Mouse (Mus musculus) frontal cortex, adult 2 months (tissue): Measurements from ENCODE around the gene Gpr180. TPM values are rescaled to one million over a fixed set of nuclear protein-coding genes. Genes with fewer than 3 reads are reported as not detected.
"Not testable (repeated sequence)": the region's sequence is repeated elsewhere in the genome, so short reads cannot be mapped to it uniquely, and the experiment has no call there.

ENCODE experiments used
- DNase-seq, 2 experiments: peaks; one replicate each; pipeline ENCODE4 v3.0.0; 2022; ENCODE audit warnings: low spot score in 1 of 2; ENCODE audit errors: extremely low spot score in 1 of 2
- polyA plus RNA-seq: library from polyadenylated mRNA; depleted of rRNA; stranded (reverse); fragments of >200 nt; gene quantifications from 2 replicates; pipeline ENCODE4 v1.2.3, GENCODE M21; 2012; rRNA removed

The Gpr180 gene
- polyA plus RNA-seq: 26.8 and 26.9 TPM in 2 replicates

DNA sequence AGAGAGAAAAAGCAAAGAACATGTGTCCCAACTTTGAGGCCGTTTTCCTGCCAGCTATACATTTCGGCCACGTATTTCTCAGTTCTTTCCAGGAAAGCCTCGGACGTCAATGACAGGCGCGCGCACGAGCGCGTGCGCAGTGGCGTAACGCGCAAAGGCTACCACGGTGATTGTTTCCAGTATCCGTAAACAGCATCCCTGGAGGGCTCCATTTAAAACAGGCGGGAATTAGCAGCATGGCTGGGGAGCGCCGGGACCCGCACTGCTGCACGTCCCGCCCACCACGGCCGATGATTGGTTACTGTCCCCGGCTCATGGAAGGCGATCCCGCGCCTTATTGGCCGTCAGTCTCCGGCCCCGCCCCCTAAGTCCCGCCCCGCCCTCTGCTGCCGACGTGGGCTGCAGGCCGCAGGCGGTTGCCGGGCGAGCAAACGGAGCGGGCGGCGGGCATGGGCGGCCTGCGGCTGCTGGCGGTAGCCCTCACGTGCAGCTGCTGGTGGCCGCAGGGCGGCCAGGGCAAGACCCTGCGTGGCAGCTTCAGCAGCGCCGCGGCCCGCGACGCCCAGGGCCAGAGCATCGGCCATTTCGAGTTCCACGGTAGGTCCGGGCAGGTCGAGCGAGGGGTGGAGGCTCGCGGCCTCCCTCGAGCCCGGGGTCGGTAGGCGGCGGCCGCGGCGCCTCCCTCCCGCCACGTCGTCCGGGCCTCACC lies at the start of gene Gpr180:
Gene Gpr180, plus strand, starts transcription at position 415 of the 709 bp plus-strand sequence.
- DNase-seq: peak; percentile 93 to 97

GRCm38 (mm10) chr14:118088437-118089207 lies 48.3 kb upstream of the Gpr180 start:
- DNase-seq: no peak

DNA sequence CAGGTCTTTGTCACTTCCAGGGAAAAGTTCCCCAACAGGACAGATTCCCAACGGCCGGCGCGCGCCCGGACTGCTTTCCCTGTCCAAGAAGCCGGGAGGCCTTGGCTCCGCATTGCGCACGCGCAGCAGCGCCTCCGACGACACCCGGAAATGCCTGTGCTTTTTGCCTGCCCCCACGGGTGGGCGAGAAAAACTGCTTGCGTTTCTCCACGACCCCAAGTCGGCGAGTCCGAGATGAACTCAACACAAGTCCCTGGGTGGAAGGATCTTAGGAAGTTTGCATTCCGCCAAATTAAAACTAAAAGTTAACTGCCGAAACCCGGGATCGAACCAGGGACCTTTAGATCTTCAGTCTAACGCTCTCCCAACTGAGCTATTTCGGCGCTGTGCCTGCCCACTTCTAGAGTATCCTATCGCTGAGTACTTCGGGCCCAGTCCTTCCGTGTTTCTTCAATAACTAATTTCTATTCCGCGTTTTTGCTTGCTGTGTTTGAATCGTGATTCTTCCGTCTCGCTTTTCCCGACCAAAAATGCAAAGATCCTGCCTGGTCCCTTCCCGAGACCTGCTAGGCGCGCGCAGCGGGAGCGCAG lies 47.6 kb upstream of the Gpr180 start:
- DNase-seq: peak; percentile 80 to 95

DNA sequence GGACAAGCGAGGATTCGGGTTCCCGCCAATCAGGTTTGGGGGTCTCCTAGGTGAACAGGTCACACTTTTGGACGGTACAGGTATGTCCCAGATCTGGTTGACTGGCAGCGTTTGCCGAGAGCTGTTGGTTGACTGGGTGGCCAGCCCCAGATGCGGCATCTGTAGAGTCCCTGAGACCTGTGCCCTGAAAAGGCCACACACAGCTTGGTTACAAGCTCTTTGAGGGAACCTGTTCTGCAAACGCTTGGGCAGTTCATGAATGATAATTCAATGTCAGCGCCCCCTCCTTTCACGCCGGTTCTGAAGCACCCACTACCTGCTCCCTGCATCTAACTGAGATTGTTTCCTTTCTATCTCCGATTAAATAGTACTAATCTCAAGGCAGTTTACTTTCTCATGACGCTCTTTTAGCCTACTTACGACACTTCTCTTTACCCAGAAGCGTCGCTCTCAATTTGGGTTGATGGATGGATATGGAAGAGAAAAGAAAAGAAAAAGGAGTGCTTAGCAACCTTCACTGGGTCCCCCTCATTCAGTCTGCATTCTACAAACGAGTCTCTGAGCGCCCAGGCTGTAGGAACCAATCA lies 47.1 kb upstream of the Gpr180 start:
- DNase-seq: peak in 1 of 2 experiments; percentile 22

GRCm38 (mm10) chr14:118098265-118098664 lies 38.7 kb upstream of the Gpr180 start:
- DNase-seq: no peak

GRCm38 (mm10) chr14:118101227-118101990 lies 35.5 kb upstream of the Gpr180 start:
- no peak for DNase-seq

DNA sequence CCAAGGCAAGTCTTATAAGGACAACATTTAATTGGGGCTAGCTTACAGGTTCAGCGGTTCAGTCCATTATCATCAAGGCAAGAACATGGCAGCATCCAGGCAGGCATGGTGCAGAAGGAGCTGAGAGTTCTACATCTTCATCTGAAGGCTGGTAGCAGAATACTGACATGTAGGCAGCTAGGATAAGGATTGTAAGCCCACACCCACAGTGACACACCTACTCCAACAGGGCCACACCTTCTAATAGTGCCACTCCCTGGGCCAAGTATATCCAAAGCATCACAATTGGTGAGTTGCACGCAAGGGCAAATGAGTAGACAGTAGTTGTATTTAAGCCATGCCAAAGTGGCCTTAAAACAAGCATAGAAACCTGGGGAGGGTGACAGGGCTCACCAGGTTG lies 29.5 kb upstream of the Gpr180 start:
- not testable (repeated sequence) for DNase-seq

- DNase-seq: no peak
Observed at GRCm38 (mm10) chr14:118113116-118113515, 23.8 kb upstream of the Gpr180 start.

GRCm38 (mm10) chr14:118124129-118124528 lies 12.8 kb upstream of the Gpr180 start:
- no peak for DNase-seq

DNA sequence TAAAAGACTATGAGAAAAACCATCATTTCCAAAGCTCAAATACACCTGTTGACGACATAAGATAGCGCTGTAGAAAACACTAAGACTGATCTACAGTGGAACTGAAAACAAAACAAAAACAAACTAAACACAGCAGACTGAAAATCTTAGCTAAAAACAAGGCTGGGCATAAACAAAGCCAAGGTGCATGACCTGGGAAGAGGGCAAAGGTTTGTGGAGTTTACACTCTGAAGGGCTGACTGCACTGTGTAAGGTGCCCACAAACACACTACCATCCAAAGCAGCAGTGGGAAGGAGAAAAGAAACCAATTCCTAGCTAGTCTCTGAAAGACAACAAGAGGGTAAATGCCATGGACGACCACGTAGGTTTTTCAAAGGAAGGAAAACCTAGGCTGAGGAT lies 12.2 kb upstream of the Gpr180 start:
- DNase-seq: no peak

DNA sequence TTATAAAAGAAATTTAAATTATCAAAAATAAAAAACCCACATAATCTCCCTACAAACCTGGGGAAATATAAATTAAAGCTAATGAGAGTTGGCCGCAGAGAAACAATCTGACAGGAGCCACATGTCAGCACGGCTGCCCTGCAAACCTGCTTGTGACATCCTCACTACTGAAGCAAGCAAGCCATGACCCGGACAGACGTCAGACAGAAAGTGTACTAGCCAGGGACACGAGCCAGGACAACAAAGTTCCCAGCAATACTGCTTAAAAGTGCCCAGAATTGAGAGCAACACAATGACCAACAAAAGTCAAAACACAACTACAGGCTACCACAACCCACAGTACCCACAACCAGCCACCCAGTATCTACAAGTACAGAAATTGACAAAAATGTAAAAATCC lies 10.7 kb upstream of the Gpr180 start:
- no peak for DNase-seq

GRCm38 (mm10) chr14:118131472-118131871 lies 5.5 kb upstream of the Gpr180 start:
- no peak for DNase-seq

GRCm38 (mm10) chr14:118131931-118132641 lies 4.9 kb upstream of the Gpr180 start:
- DNase-seq: no peak

- peak; percentile 99 to 100 for DNase-seq
Observed at GRCm38 (mm10) chr14:118132642-118132977, 4.3 kb upstream of the Gpr180 start, which contains the start of gene Tgds. Gene Tgds, minus strand, starts transcription at chr14:118132755.

DNA sequence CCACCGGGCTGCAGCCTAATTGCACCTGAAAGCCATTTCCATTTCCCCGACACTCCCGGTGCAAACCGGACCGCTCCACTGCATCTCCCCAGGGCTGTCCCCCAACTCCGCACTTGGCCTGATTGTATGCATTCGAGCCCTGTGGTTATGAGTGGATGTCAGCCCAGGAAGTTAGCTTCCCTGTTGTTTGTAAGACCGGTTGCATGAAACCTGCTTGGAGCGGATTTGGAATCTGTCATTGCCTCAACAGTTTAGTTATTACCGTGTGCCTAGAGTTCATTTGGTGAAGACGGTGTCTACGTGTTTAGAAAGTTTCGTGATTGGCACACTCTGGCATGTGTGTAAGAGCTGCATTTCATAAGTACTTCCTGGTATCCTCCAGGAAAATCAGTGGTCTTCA lies 529 bp downstream of the Gpr180 start:
- peak in 1 of 2 experiments; percentile 25 for DNase-seq

- no peak for DNase-seq
Observed at GRCm38 (mm10) chr14:118142283-118142682, 5.3 kb downstream of the Gpr180 start.

DNA sequence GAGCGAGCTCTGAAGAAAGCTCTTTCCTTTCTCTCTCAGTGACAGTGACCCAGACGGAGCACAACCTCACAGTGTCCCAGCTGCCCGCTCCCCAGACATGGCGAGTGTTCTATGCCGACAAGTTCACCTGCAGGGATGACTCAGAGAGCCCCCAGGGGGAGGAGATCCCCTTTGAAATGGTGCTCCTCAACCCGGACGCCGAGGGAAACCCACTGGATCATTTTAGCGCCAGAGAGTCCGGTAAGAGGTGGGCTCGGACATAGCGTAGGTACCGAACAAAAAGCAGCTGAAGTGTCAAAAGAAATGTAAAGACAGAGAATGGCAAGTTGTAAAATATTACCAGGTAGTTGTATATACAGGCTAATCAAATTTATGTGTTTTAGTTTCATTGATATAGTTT lies 11.1 kb downstream of the Gpr180 start:
- no peak for DNase-seq

- DNase-seq: no peak
Observed at GRCm38 (mm10) chr14:118148554-118148953, 11.6 kb downstream of the Gpr180 start.

- no peak for DNase-seq
Observed at GRCm38 (mm10) chr14:118150656-118151551, 13.9 kb downstream of the Gpr180 start.
